Mouse (Mus musculus) embryo, embryonic 9.5 days (tissue): Measurements from ENCODE around the gene Fxyd7.
A peak's percentile ranks its signal among the peaks of the same experiment; 100 is the strongest.

Experiments
- DNase-seq: peaks from one replicate; pipeline ENCODE4 v3.0.0-alpha.2; 2017; ENCODE audit errors: extremely low spot score

Gene Fxyd7

DNA sequence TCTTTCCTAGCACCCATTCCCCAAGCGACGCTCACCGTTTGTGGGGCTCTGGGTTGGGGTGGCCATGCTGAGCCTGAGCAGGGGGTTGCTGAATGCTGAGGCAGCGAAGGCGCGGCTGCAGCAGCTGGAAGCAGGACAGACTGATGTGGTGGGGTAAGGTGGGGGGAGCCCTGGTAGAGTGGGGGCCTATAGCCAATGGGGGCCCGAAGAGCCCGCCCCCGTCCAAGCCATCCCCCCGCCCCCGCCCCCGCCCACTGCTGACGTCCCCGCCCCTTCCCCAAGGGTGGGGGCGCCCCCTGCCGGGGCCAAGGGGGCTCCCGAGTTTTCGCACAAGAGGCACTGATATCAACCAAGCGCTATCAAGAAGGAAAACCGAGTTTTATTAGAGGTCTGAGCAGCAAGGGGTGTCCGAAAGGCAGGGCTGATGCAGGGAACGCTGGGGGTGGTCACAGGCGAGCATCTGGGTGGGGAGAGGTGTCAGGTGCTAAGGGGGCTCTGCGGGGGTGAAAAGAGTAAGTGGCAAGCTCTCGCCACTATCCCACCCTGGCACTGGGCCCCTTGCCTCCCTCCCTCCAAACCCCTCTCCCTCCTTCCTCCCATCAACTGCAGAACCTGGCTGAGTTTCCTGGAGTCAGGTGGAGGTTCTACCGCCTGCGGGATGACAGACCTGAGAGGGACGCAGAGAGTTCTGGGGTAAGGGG, at the start of gene Fxyd7:
Gene Fxyd7 (minus strand): TSS at position 147 of the 701 bp plus-strand sequence.
- DNase-seq, result no peak

DNA sequence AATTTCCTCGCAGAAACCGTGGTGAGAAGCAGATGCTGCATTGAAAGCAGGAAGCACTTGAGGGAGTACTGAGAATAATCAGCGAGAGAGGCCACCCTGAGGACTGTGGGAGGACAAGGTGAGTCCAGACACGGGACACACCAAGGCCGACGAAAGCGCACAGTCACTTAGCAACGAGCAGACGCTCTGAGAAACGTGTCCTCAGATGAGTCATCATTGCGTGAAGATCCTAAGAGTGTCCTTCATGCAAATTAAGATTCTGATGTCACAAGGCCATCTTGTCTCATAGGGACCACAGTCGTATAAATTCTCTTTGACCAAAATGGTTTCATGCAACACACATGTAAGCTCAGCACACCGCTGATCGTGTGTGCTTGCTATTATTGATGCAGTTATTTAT, 49.5 kb upstream of the Fxyd7 start:
- DNase-seq, result no peak

DNA sequence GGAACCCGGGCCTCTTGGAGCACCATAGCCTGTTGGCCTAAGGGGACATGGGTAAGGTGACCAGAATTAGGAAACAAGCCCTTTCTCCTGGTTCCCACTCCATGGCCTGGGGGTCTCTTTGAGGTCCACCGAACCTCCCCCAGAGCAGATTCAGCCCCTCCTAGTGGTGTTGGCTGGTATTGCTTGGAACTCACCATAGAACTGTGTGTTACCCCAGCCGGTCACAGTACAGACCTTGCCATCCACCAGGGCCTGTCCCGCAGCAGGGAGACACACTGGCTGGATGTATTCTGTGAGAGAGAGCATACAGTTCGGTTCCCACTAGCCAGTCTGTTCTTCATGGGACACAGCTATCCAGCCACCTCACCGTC, 48.3 kb upstream of the Fxyd7 start:
- no peak for DNase-seq

DNA sequence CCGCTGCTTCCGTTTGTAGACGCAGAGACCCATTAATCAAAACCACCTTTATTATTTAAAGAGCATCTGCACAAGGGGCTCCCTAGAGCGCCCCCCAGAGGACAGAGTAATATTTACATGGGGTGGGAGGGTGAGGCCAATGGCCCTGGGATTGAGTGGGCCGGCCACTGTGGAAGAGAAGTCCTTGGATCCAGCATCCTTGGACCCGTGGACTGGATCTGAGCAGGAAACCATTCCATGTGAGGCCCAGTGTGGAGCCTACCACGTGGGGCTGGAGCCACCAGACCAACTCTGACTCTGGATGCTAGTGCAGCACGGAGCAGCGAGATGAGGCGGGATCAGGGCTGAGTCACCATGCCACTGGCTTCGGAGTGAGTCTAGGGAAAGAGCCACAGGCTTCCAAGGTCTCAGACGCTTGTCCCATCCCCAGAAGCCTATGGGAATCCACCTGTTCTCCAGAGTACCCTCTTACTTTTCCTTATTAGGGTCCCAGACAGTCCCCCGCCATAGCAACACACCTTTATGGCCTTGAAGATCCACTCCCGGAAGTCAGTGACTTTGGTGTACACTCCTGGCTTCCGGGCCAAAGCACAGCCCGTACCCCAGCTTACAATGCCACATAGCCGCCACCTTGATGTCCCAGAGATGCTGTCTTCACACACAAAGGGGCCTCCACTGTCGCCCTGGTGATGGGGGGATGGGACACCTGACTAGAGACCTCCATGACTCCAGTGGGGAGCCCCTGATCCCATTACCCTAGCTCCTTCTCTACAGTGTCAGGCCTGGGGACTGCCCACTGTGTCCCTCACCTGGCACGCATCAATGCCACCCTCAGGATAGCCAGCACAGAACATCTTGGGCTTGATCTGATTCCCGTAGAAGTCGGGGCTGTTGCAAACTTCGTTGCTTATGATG, 47.7 kb upstream of the Fxyd7 start:
- no peak for DNase-seq

DNA sequence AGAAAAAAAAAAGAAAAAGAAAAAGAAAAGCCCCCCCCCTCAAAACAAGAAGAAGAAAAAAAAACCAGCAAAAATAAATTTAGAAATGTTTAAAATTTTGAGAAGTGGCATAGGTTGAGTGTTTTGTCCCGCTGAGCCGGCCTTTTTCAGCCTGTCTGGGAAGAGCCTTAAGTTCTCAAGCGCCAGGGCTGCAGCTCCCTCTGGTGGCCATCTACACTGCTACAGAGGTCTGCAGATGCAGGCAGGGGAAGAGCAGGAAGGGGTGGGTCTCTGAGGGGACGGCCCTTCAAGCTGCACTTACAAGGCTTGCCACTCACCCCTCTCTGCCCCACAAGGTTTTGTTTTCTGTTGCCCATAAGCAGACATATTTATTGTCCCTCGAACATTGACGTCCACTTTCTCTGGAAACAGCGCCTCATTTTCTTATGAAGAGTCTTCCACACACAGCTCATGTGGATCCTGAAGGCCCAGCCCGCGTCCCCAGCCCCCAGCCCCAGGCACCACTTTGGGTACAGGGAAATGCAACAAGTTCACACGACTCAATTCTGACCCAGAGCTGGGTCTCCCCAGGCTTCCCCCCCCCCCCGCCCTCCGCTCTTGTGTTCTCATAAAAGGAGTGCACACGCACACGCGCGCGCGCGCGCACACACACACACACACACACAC, 46.4 kb upstream of the Fxyd7 start:
- DNase-seq, result peak; percentile 89

DNA sequence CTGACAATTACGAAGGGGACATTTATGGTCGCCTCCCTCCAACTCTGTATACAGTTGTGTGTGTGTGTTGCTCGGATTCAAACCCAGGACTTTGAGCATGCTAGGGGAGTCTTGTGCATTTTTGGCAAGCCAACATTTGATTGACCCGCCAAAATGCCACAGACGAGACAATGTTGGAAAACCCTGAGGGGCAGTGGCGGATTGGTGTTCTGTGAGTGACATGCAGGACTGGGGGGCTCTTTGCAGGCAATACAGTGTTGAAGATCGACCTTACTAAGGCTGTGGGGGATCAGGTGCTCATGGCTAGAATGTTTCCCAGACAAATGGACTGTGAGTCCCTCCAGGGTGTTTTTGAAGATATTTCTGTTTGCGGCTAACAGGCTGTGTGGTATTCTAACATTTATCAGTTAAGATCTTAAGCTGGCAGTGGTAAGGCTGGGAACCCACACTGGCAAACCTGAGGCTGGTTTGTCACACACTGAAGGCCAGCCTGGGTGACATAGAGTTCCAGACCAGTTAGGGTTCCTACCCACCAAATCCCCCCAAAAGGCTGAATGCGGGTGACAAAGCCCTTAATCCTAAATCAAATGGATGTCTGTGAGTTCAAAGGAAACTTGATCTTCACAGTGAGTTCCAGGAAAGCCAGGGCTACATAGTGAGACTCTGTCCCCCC, 45.8 kb upstream of the Fxyd7 start:
- no peak for DNase-seq

DNA sequence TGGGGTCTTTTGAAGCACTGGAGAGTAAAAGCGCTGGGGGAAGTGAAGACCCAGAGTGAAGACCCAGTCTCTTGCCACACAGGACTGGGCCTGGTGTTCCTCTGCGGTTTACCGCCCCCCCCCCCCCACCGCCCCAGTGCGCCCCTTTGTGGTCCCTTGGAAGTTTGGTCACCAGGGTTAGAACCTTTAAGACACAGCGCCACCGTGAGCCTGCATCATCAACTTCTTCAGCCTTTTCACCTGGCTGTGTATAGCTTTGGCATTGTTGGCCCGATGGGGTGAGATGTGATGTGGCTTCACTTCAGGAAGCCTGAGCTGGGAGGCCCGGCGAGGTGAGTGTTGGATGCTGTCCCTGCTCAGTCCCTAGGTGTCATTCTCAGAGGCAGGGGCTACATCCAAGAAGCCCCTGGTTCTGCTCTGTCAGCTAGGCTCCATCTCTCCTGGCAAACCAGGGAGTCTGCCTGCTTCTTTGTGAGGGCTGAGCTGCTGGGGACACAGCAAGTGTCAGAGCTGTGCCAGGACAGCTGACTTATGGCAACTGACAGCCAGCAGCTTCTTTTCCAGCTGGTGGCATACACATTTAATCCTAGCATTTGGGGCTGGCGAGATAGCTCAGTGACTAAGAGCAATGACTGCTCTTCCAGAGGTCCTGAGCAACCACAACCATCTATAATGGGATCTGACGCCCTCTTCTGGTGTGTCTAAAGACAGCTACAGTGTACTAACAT, 43.7 kb upstream of the Fxyd7 start:
- no peak for DNase-seq

DNA sequence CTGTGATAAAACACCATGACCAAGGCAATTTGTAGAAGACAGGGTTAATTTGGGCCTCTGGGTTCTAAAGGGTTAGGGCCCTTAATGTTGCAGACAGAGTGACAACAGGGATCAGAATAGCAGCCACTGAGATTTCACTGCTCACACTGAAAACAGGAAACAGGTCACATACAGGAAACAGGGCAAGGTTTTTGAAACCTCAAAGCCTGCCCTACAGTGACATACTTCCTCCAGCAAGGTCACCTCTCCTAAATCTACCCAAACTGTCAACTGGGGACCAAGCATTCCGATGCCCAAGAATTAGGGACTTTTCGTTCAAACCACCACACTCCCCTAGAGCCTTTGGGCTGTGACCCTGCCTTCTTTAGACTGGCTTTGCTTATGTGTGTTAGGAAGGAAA, 38.5 kb upstream of the Fxyd7 start:
- no peak for DNase-seq

DNA sequence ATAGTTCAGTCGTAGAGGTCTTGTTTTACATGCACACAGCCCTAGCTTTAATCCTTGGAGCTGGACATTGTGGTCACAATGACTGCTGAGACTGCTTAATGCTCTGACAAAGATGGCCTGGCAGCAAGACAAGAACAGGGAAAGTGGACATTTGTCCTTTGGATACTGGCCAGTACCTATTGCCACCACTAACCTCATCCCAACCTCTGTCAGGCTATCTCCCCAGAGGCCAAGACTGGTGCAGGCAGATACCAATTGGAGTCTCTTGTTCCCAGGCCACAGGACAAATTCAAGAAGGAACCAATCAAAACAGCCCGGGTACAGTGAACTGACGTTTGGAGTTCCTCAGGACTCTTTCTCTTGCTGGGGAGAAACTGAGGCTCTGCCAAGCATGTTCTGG, 36.9 kb upstream of the Fxyd7 start:
- no peak for DNase-seq

DNA sequence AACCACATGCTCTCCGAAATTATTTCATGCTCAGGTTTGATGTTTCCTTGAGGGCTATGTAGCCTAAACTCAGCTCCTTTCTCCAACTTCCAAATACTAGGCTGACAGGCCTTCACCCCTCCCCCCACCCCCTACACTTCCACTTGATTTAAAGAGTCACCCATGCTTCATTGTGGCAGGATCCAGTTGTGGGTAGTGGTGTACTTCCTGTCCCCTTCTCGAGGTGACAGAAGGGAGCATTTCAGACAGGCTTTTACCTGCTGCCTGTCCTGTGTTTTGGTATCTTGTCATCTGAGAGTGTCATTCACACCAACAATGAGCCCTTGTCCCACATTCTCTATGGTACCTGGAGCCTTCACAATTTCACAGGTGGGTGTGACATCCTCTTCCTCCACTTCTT, 36.0 kb upstream of the Fxyd7 start:
- DNase-seq, result no peak

DNA sequence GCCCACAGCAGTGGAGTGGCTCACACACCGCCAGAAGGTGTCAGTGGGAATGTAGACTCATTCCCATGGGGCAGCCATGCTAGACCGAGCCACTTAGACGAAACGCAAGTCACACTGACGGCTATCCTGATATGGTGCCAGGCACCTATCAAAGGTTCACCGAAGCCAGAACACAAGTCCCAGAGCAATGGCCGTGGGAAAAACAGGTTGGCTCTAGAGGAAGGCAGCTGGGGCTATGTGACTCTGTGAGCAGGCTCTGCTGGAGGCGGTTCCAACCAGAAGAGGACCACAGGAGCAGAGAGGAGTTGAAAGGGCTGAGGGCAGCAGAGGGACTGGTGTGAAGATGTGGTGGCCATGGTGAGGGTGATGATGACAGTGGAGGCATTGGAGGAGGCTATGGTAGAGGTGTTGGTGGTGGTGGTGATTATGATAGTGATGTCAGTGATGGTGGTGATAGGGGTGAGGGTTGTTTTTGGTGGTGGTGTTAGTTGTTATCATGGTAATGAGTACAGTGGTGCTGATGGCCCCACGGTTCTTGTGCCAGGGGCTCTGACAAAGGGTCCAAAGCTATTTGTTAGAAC, 35.0 kb upstream of the Fxyd7 start:
- no peak for DNase-seq

DNA sequence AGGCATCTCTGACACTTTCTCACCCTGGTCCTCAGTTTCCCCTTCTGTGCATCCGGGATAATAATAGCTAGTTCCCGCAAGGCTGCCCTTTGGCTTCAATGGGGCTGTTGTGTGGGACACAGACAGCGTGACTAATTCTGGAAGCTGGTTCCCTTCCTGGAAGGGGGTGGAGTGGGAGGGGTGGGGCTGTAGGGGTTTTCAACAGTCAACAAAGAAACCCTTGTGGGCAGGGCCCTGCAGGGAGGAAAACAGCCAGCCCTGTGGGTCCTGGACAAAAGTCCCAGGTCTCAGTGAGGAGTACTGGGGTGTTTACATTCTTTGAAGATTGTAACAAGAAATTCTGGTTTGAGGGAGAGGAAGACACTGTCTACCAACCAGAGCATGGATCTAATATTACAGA, 33.9 kb upstream of the Fxyd7 start:
- peak; percentile 31 for DNase-seq

DNA sequence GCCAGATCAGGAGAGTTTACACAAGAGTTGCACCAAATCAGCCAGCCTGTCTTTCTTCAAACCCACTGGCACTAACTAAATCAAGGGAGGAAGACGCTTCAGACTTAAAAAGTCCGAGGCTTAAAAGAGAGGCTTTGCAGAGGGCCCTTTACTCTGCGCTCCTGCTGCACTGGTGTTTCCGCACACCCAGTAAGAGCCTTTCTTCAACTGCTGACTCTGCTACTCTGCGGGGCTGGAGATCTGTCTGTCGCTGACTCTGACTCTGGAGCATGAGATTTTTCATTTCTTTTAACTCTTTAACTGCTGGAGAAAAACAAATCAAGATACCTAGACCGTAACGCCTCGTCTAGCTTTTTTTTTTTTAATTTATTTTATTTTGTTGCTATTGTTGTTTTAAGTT, 32.9 kb upstream of the Fxyd7 start:
- no peak for DNase-seq

DNA sequence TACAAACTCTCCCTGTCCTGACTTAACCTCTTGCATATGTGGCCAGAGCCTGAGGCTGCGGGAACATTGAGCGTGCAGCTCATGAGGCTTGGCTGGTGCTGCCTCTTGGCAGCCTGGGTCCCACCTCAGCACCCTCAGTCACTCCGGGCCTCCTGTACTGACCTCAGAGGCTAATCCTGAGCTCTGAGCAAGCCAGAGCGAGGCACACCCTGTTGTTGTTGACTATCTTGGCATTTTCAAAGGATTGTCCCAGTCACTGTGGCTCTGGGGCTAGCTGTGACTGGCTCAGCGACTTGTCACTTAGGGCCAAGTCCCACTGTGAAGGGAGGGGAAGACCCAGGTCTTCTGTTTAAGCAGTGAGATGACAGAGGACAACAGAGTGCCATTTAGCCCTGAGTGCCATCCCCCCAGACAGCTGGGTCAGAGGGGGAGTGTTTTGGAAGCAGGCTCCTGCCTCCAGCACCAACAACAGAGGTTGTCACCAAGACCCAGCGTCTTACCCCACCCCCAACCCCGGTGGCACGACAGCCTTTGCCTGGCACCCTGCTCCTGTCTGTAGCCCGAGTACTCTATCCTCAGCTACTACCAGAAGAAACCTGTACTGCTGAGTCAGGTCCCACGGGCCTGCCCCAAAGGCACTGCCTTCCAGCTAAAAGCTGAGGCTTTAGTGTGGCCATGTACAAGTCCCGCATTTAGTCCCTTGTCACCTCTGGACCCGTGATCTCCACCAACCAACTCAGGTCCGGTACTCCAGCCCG, 31.7 kb upstream of the Fxyd7 start:
- no peak for DNase-seq

DNA sequence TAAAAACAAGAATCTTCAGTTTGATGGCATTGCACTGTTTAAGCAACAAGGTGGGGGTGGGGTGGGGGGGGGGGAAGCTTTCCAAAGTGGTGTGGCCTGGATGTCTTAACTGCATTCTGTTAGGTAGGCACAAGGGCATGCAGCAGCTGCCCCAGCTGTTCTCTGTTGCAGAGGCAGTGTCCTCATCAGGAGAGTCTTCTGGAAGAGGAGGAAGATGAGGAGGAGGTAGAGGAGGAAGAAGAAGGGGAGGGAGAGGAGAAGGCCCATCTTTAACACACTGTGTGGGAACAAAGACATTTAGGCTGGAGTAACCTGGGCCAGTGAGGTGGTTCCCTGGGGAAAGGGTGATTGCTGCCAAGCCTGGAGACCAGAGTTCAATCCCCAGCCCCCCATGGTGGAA, 30.8 kb upstream of the Fxyd7 start:
- no peak for DNase-seq

DNA sequence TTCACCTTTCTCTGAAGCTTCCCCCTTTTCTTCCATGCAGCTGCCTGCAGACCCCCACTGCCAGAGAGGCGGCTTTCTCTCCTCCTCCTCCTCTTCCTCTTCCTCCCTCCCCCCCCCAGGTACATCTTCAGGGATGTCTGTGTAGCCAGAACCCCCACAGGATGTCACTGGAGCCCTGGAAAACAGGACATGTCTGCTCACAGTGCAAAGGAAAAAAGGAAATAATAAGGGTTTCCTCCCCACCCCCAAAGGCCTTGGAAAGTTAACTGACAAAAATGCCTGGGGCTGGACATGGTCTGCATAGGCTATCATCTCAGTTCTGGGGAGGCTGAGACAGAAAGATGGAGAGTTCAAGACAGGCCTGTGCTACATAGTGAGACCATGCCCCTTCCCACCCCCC, 29.8 kb upstream of the Fxyd7 start:
- no peak for DNase-seq

DNA sequence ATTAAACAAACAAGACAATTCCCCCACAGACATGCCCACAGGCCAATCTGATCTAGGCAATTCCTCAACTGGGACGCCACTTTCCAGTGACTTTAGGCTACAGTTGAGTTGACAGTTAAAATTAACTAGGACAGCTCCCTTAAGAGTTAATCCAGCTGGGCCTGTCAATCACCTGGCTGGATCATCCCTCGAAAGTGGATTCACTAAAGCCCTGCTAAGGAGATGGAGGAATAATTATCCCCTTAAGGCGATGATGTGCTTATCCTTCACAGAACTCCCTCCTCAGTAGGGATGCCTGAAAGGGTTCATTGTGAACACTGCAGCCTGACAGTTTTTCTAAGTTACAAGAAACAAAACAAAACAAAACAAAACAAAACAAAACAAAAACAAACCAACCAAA, 29.3 kb upstream of the Fxyd7 start:
- DNase-seq, result no peak

DNA sequence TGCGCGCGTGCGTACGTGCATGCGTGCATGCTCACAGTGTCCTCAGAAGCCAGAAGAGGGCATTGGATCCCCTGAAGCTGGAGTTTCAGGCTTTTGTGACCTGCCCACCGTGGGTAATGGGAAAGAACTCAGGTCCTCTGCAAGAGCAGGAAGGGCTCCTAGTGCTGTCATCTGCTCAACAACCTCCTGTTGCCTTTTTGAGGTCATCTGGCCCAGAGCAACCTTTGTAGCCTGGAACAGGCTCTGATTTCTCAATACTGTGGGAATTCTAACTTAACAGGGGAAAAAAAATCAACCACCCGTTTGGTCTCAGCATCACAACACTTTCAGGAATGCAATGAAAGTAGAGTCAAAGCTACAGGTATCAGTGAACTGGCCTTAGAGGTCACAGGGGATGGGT, 28.4 kb upstream of the Fxyd7 start:
- no peak for DNase-seq

DNA sequence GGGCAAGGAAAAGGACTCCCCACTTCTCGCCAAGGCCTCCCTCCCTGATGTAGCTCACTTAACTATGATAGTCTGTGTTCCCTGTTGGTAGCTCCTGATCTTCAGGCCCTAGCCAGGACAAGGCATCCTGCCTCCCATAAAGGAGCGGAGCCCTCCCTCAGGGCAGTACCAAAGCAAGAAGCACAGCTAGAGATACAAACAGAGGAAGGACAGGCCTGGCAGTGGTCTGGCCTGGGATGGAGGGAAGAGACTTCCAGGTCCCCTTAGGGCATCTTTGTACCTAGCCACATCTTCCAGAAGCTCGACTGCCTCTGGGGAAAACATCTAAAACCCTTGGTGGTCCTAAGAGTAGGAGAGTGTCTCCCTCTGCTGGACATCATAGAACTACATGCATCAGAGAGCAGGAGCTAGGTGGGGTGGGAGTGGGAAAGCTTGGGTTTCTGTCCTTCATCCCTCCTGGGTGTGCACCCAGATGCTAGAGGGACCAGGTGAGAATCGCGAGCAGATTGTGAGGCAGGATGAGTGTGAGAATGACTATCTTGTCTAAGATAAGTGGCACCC, 26.7 kb upstream of the Fxyd7 start:
- peak; percentile 44 for DNase-seq

DNA sequence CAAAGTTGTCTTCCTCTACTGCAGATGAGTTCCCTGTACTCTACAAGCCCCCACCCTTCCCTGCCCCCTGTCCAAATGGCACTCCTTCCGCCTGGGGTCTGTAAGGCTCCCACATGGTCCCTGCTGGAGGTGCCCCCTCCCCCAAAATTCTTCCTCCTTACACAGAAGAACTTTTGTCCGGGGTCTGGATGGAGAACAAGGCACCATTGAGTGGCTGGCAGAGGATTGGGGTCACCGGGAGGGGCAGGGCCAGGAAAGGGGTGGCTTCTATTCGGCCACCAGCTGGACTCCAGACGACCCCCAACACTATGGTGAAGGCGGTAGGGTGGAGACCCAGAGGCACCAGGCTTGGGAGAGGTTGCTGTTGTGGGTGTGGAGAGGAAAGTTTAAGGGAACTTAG, 26.2 kb upstream of the Fxyd7 start:
- DNase-seq, result no peak
